Mouse (Mus musculus): ENCODE results near the gene Gng2. TPM values are rescaled to one million over a fixed set of nuclear protein-coding genes. Genes with fewer than 3 reads are reported as not detected.

The Gng2 gene
- total and polyA plus RNA-seq, 3 experiments, result 3.3 to 17.2 TPM; not detected in 1

DNA sequence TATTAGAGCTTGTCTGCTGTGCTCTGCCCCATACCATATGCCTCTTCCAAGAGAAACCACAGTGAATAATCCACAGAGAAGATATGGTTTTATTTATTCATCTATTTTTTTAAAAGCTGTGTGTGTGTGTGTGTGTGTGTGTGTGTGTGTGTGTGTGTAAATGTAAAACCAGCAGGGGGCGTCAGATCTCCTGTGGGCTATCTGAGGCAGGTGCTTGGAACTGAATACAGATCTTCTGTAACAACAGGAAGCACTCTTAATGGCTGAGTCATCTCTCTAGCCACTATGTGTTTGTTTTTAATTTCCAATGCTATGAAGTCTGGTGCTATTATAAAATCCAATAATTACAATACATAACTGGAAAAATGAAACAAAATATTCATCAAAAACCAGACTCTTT, 37.4 kb downstream of the Gng2 start:
- no peaks in the 10 kb centered on the region for H3K79me2 ChIP-seq (ENCODE audit: control insufficient read depth, insufficient read depth, low read length, poor library complexity)
- H3K36me3 ChIP-seq (ENCODE audit: control insufficient read depth in 1 of 2, insufficient read depth in 2 of 2, low read length in 2 of 2), result peaks cover 0 to 2% of the 10 kb centered on the region in 2 experiments; a peak in 1 of 4 replicates
- DNase-seq (ENCODE audit: low read depth, low spot score), result peak; percentile 23
- no peaks in the 10 kb centered on the region for H3K9me3 ChIP-seq (replicated peaks; ENCODE audit: insufficient read depth, low read length)
- H3K4me3 ChIP-seq (ENCODE audit: control insufficient read depth in 1 of 2, insufficient read depth in 1 of 2, low read depth in 2 of 2, low read length in 2 of 2), result no peak overlapping the region
- H3K27me3 ChIP-seq (ENCODE audit: control insufficient read depth in 1 of 2, insufficient read depth in 2 of 2, low read length in 2 of 2), result no peaks in the 10 kb centered on the region
- no peaks in the 10 kb centered on the region for H3K4me1 ChIP-seq (ENCODE audit: control insufficient read depth in 1 of 2, insufficient read depth in 2 of 2, low read length in 2 of 2)
- H3K27ac ChIP-seq (ENCODE audit: control insufficient read depth, low read depth, low read length), result no peak overlapping the region
- TF ChIP-seq USF2 (IDR thresholded peaks at IDR 0.05; ENCODE audit: borderline replicate concordance in 1 of 2, insufficient read depth in 1 of 2, low read depth in 1 of 2, low read length in 2 of 2) (no peak), CTCF (IDR thresholded peaks at IDR 0.05 in 2 of 3, conservative IDR thresholded peaks at IDR 0.05 in 1 of 3; ENCODE audit: control insufficient read depth in 1 of 3, insufficient read depth in 1 of 3, low read depth in 2 of 3, low read length in 3 of 3, poor library complexity in 1 of 3, severe bottlenecking in 1 of 3) (peak in 2 of 3 experiments; percentile 16 to 33; a peak in 2 of 6 replicates), RAD21 (IDR thresholded peaks at IDR 0.05; ENCODE audit: low read depth, low read length) (peak; percentile 8), ZC3H11A (IDR thresholded peaks at IDR 0.05; ENCODE audit: low read depth, low read length) (no peak), SMC3 (IDR thresholded peaks at IDR 0.05; ENCODE audit: low read depth, low read length) (peak; percentile 37), ELF1 (IDR thresholded peaks at IDR 0.05; ENCODE audit: low read depth, low read length) (no peak)
- no peak overlapping the region for H3K9ac ChIP-seq (ENCODE audit: control insufficient read depth, low read depth, low read length, poor library complexity, severe bottlenecking)

DNA sequence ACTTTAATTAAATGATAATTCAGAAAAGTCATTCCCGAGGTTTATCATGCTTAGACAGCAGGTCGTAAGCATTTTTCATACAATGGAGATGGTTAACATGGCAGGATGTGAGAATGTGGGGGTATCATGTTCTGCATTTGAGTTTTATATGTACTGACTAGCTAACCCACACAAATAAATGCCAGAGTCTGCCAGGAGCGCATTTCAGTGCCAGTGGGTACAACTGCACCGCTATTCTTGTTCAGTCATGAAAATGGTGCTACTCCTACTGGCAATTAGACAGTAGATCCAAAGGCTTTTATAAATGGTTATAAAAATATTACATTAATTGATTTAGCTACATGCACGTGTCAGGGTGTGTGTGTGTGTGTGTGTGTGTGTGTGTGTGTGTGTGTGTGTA, 38.9 kb downstream of the Gng2 start:
- TF ChIP-seq NRF1 (IDR thresholded peaks at IDR 0.05; ENCODE audit: insufficient read depth, low read depth, low read length, poor library complexity, severe bottlenecking), result no peak
- no peak for TF ChIP-seq ZC3H11A (IDR thresholded peaks at IDR 0.05; ENCODE audit: low read depth, low read length)
- no peak for TF ChIP-seq ZMIZ1 (IDR thresholded peaks at IDR 0.05; ENCODE audit: low read depth, low read length)
- TF ChIP-seq MAZ (IDR thresholded peaks at IDR 0.05; ENCODE audit: low read depth, low read length), result no peak
- no peak for TF ChIP-seq MAFK (IDR thresholded peaks at IDR 0.05; ENCODE audit: borderline replicate concordance, low read depth, low read length)
- TF ChIP-seq USF1 (IDR thresholded peaks at IDR 0.05; ENCODE audit: low read depth, low read length), result no peak
- no peak for TF ChIP-seq POLR2A (IDR thresholded peaks at IDR 0.05; ENCODE audit: control insufficient read depth in 1 of 2, insufficient read depth in 1 of 2, low read depth in 1 of 2, low read length in 2 of 2, poor library complexity in 1 of 2)
- no peak for TF ChIP-seq POLR2AphosphoS5 (IDR thresholded peaks at IDR 0.05; ENCODE audit: borderline replicate concordance, low read depth, low read length)
- no peak for TF ChIP-seq MYB (IDR thresholded peaks at IDR 0.05; ENCODE audit: low read depth, low read length)
- no peak for TF ChIP-seq TAL1 (IDR thresholded peaks at IDR 0.05; ENCODE audit: low read length)
- no peak for TF ChIP-seq CTCF (IDR thresholded peaks at IDR 0.05 in 2 of 3, conservative IDR thresholded peaks at IDR 0.05 in 1 of 3; ENCODE audit: control insufficient read depth in 1 of 3, insufficient read depth in 1 of 3, low read depth in 2 of 3, low read length in 3 of 3, poor library complexity in 1 of 3, severe bottlenecking in 1 of 3)
- no peak for TF ChIP-seq GATA1 (IDR thresholded peaks at IDR 0.05; ENCODE audit: low read depth, low read length)
- no peak for TF ChIP-seq MYC (IDR thresholded peaks at IDR 0.05; ENCODE audit: low read depth, low read length)
- no peak for TF ChIP-seq USF2 (IDR thresholded peaks at IDR 0.05; ENCODE audit: borderline replicate concordance in 1 of 2, insufficient read depth in 1 of 2, low read depth in 1 of 2, low read length in 2 of 2)
- TF ChIP-seq JUND (IDR thresholded peaks at IDR 0.05; ENCODE audit: low read depth, low read length), result no peak
- TF ChIP-seq TCF12 (IDR thresholded peaks at IDR 0.05; ENCODE audit: low read depth, low read length), result no peak
- no peak for TF ChIP-seq MEF2A (IDR thresholded peaks at IDR 0.05; ENCODE audit: extremely low read depth, insufficient replicate concordance, low read depth, low read length, poor library complexity, severe bottlenecking)
- TF ChIP-seq RCOR1 (IDR thresholded peaks at IDR 0.05; ENCODE audit: low read depth, low read length), result no peak
- Histone ChIP-seq H3K27ac (ENCODE audit: control insufficient read depth, low read depth, low read length) (no peak overlapping the region), H3K9ac (ENCODE audit: control insufficient read depth, low read depth, low read length, poor library complexity, severe bottlenecking) (no peak overlapping the region), H3K4me3 (ENCODE audit: control insufficient read depth in 1 of 2, insufficient read depth in 1 of 2, low read depth in 2 of 2, low read length in 2 of 2) (no peak overlapping the region), H3K4me1 (ENCODE audit: control insufficient read depth in 1 of 2, insufficient read depth in 2 of 2, low read length in 2 of 2) (no peaks in the 10 kb centered on the region), H3K9me3 (replicated peaks; ENCODE audit: insufficient read depth, low read length) (no peaks in the 10 kb centered on the region), H3K36me3 (ENCODE audit: control insufficient read depth in 1 of 2, insufficient read depth in 2 of 2, low read length in 2 of 2) (no peaks in the 10 kb centered on the region), H3K27me3 (ENCODE audit: control insufficient read depth in 1 of 2, insufficient read depth in 2 of 2, low read length in 2 of 2) (no peaks in the 10 kb centered on the region), H3K79me2 (ENCODE audit: control insufficient read depth, insufficient read depth, low read length, poor library complexity) (no peaks in the 10 kb centered on the region)
- DNase-seq (ENCODE audit: low read depth, low spot score), result no peak
